Mouse (Mus musculus): Measurements from ENCODE around the gene Cyp4a32. TPM values are rescaled to one million over a fixed set of nuclear protein-coding genes. Genes with fewer than 3 reads are reported as not detected.
"Not testable (repeated sequence)": the region's sequence is repeated elsewhere in the genome, so short reads cannot be mapped to it uniquely, and the experiment has no call there.

Gene Cyp4a32
- not detected in 2 replicates for polyA plus RNA-seq (2014; fragmentation: Nextera tagmentation; extraction: Ambion mirVana)

GRCm38 (mm10) chr4:115600611-115601010 is at the start of gene Cyp4a32:
Gene Cyp4a32 (plus strand): TSS chr4:115600969.
- not testable (repeated sequence) for H3K27ac ChIP-seq (replicated peaks in 1 of 2; ENCODE audit: control insufficient read depth in 1 of 2, insufficient read depth in 1 of 2, low read depth in 2 of 2, low read length in 2 of 2); H3K27me3 ChIP-seq (ENCODE audit: control insufficient read depth, insufficient read depth, low read length); H3K4me1 ChIP-seq (ENCODE audit: control insufficient read depth in 2 of 2, insufficient read depth in 2 of 2, low read length in 2 of 2); H3K4me2 ChIP-seq (ENCODE audit: low read length); H3K9me3 ChIP-seq (ENCODE audit: control insufficient read depth, low read length); H3K36me3 ChIP-seq (ENCODE audit: control insufficient read depth, insufficient read depth, low read length); ATAC-seq (ENCODE audit: insufficient number of reproducible peaks, insufficient read depth, low FRiP score, low read depth); H3K9ac ChIP-seq (ENCODE audit: low read length); H3K4me3 ChIP-seq (ENCODE audit: control insufficient read depth in 1 of 2, insufficient read depth in 1 of 2, low read depth in 1 of 2, low read length in 2 of 2)
- 87% methylated on average over 7 of the region's 8 CpGs for WGBS

- no peak for ATAC-seq (ENCODE audit: insufficient number of reproducible peaks, insufficient read depth, low FRiP score, low read depth)
- 73% methylated on average over 3 of the region's 3 CpGs for WGBS
- H3K4me2 ChIP-seq (ENCODE audit: low read length) = no peak overlapping the region
- no peak overlapping the region for H3K4me3 ChIP-seq (ENCODE audit: control insufficient read depth in 1 of 2, insufficient read depth in 1 of 2, low read depth in 1 of 2, low read length in 2 of 2)
- H3K9ac ChIP-seq (ENCODE audit: low read length) = no peak overlapping the region
- no peaks in the 10 kb centered on the region for H3K9me3 ChIP-seq (ENCODE audit: control insufficient read depth, low read length)
- H3K36me3 ChIP-seq (ENCODE audit: control insufficient read depth, insufficient read depth, low read length) = no peaks in the 10 kb centered on the region
- H3K27ac ChIP-seq (replicated peaks in 1 of 2; ENCODE audit: control insufficient read depth in 1 of 2, insufficient read depth in 1 of 2, low read depth in 2 of 2, low read length in 2 of 2) = no peak overlapping the region
- no peaks in the 10 kb centered on the region for H3K27me3 ChIP-seq (ENCODE audit: control insufficient read depth, insufficient read depth, low read length)
- no peaks in the 10 kb centered on the region for H3K4me1 ChIP-seq (ENCODE audit: control insufficient read depth in 2 of 2, insufficient read depth in 2 of 2, low read length in 2 of 2)
Observed at GRCm38 (mm10) chr4:115552726-115553125, 48.0 kb upstream of the Cyp4a32 start.

GRCm38 (mm10) chr4:115555513-115555912 is 45.3 kb upstream of the Cyp4a32 start:
- no peak overlapping the region for H3K27ac ChIP-seq (replicated peaks in 1 of 2; ENCODE audit: control insufficient read depth in 1 of 2, insufficient read depth in 1 of 2, low read depth in 2 of 2, low read length in 2 of 2)
- no peaks in the 10 kb centered on the region for H3K27me3 ChIP-seq (ENCODE audit: control insufficient read depth, insufficient read depth, low read length)
- H3K36me3 ChIP-seq (ENCODE audit: control insufficient read depth, insufficient read depth, low read length) = no peaks in the 10 kb centered on the region
- 57% methylated on average over 2 of the region's 2 CpGs for WGBS
- no peak overlapping the region for H3K4me3 ChIP-seq (ENCODE audit: control insufficient read depth in 1 of 2, insufficient read depth in 1 of 2, low read depth in 1 of 2, low read length in 2 of 2)
- no peak for ATAC-seq (ENCODE audit: insufficient number of reproducible peaks, insufficient read depth, low FRiP score, low read depth)
- H3K4me2 ChIP-seq (ENCODE audit: low read length) = no peak overlapping the region
- no peaks in the 10 kb centered on the region for H3K4me1 ChIP-seq (ENCODE audit: control insufficient read depth in 2 of 2, insufficient read depth in 2 of 2, low read length in 2 of 2)
- no peaks in the 10 kb centered on the region for H3K9me3 ChIP-seq (ENCODE audit: control insufficient read depth, low read length)
- no peak overlapping the region for H3K9ac ChIP-seq (ENCODE audit: low read length)

GRCm38 (mm10) chr4:115557861-115558561 is 42.8 kb upstream of the Cyp4a32 start:
- WGBS = 59% methylated on average over 4 of the region's 4 CpGs
- Histone ChIP-seq H3K36me3 (ENCODE audit: control insufficient read depth, insufficient read depth, low read length) (no peaks in the 10 kb centered on the region), H3K9ac (ENCODE audit: low read length) (no peak overlapping the region), H3K4me2 (ENCODE audit: low read length) (no peak overlapping the region), H3K27ac (replicated peaks in 1 of 2; ENCODE audit: control insufficient read depth in 1 of 2, insufficient read depth in 1 of 2, low read depth in 2 of 2, low read length in 2 of 2) (no peak overlapping the region), H3K4me3 (ENCODE audit: control insufficient read depth in 1 of 2, insufficient read depth in 1 of 2, low read depth in 1 of 2, low read length in 2 of 2) (no peak overlapping the region), H3K4me1 (ENCODE audit: control insufficient read depth in 2 of 2, insufficient read depth in 2 of 2, low read length in 2 of 2) (no peaks in the 10 kb centered on the region), H3K9me3 (ENCODE audit: control insufficient read depth, low read length) (no peaks in the 10 kb centered on the region), H3K27me3 (ENCODE audit: control insufficient read depth, insufficient read depth, low read length) (no peaks in the 10 kb centered on the region)
- ATAC-seq (ENCODE audit: insufficient number of reproducible peaks, insufficient read depth, low FRiP score, low read depth) = no peak

- not testable (repeated sequence) for H3K9ac ChIP-seq (ENCODE audit: low read length); H3K9me3 ChIP-seq (ENCODE audit: control insufficient read depth, low read length); H3K4me2 ChIP-seq (ENCODE audit: low read length); H3K36me3 ChIP-seq (ENCODE audit: control insufficient read depth, insufficient read depth, low read length); ATAC-seq (ENCODE audit: insufficient number of reproducible peaks, insufficient read depth, low FRiP score, low read depth); H3K27ac ChIP-seq (replicated peaks in 1 of 2; ENCODE audit: control insufficient read depth in 1 of 2, insufficient read depth in 1 of 2, low read depth in 2 of 2, low read length in 2 of 2); H3K4me3 ChIP-seq (ENCODE audit: control insufficient read depth in 1 of 2, insufficient read depth in 1 of 2, low read depth in 1 of 2, low read length in 2 of 2); H3K27me3 ChIP-seq (ENCODE audit: control insufficient read depth, insufficient read depth, low read length); H3K4me1 ChIP-seq (ENCODE audit: control insufficient read depth in 2 of 2, insufficient read depth in 2 of 2, low read length in 2 of 2)
- WGBS = 58% methylated on average over 5 of the region's 5 CpGs
Observed at GRCm38 (mm10) chr4:115561236-115561635, 39.5 kb upstream of the Cyp4a32 start.

GRCm38 (mm10) chr4:115563401-115563800 is 37.4 kb upstream of the Cyp4a32 start, which contains the start of gene Cyp4a31:
Gene Cyp4a31 (plus strand): TSS chr4:115563649.
- Histone ChIP-seq H3K9me3 (ENCODE audit: control insufficient read depth, low read length) (no peaks in the 10 kb centered on the region), H3K36me3 (ENCODE audit: control insufficient read depth, insufficient read depth, low read length) (no peaks in the 10 kb centered on the region), H3K4me2 (ENCODE audit: low read length) (no peak within 1 kb of the TSS), H3K4me1 (ENCODE audit: control insufficient read depth in 2 of 2, insufficient read depth in 2 of 2, low read length in 2 of 2) (no peaks in the 10 kb centered on the region), H3K27me3 (ENCODE audit: control insufficient read depth, insufficient read depth, low read length) (no peaks in the 10 kb centered on the region), H3K4me3 (ENCODE audit: control insufficient read depth in 1 of 2, insufficient read depth in 1 of 2, low read depth in 1 of 2, low read length in 2 of 2) (no peak within 1 kb of the TSS), H3K27ac (replicated peaks in 1 of 2; ENCODE audit: control insufficient read depth in 1 of 2, insufficient read depth in 1 of 2, low read depth in 2 of 2, low read length in 2 of 2) (no peak within 1 kb of the TSS), H3K9ac (ENCODE audit: low read length) (no peak within 1 kb of the TSS)
- no peak for ATAC-seq (ENCODE audit: insufficient number of reproducible peaks, insufficient read depth, low FRiP score, low read depth)
- WGBS = 76% methylated on average over 3 of the region's 3 CpGs

GRCm38 (mm10) chr4:115564469-115565225 is 36.1 kb upstream of the Cyp4a32 start:
- 49% methylated on average over 5 of the region's 6 CpGs for WGBS
- not testable (repeated sequence) for H3K4me1 ChIP-seq (ENCODE audit: control insufficient read depth in 2 of 2, insufficient read depth in 2 of 2, low read length in 2 of 2); H3K27ac ChIP-seq (replicated peaks in 1 of 2; ENCODE audit: control insufficient read depth in 1 of 2, insufficient read depth in 1 of 2, low read depth in 2 of 2, low read length in 2 of 2); H3K36me3 ChIP-seq (ENCODE audit: control insufficient read depth, insufficient read depth, low read length); H3K27me3 ChIP-seq (ENCODE audit: control insufficient read depth, insufficient read depth, low read length); ATAC-seq (ENCODE audit: insufficient number of reproducible peaks, insufficient read depth, low FRiP score, low read depth); H3K9ac ChIP-seq (ENCODE audit: low read length); H3K4me2 ChIP-seq (ENCODE audit: low read length); H3K9me3 ChIP-seq (ENCODE audit: control insufficient read depth, low read length); H3K4me3 ChIP-seq (ENCODE audit: control insufficient read depth in 1 of 2, insufficient read depth in 1 of 2, low read depth in 1 of 2, low read length in 2 of 2)

Measured in heart, embryonic 14.5 days (tissue).